Mouse (Mus musculus) cortical plate, adult 2 months (tissue): Measurements from ENCODE around the gene Kcna5.

Experiments used
- CTCF ChIP-seq: fragments of 200-500 bp; IDR thresholded peaks from 2 replicates; pipeline ENCODE4 v1.5.1; 2011; ENCODE audit warnings: mild to moderate bottlenecking, control low read depth, low read length; ENCODE audit not compliant: insufficient read depth; ENCODE audit errors: extremely low read depth
- POLR2A ChIP-seq: fragments of 200-500 bp; IDR thresholded peaks from 2 replicates; pipeline ENCODE4 v1.6.1; 2011; ENCODE audit warnings: mild to moderate bottlenecking, low read length, control low read depth; ENCODE audit not compliant: insufficient read depth; ENCODE audit errors: extremely low read depth

DNA sequence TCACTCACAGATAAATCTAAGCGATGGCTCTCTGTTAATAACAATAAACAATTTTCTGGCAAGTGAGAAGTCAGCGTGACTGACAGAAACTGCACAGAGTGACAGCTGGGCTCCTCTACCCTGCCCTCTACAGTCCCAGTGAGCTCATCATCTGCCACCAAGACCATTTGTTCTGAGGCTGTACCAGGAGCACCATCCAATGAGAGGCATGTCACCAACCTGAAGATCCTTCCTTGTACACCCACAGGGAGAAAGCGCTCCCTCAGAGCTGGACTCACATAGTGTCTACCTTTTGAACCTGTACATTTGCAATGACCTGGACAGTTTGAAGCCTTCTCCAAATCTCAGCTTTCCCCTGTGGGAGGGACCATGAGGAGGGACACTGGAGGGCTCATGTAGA lies 45.4 kb upstream of the Kcna5 start:
- TF ChIP-seq CTCF (no peak), POLR2A (no peak)
